Mouse (Mus musculus): ENCODE data around the gene Gm826.

DNA sequence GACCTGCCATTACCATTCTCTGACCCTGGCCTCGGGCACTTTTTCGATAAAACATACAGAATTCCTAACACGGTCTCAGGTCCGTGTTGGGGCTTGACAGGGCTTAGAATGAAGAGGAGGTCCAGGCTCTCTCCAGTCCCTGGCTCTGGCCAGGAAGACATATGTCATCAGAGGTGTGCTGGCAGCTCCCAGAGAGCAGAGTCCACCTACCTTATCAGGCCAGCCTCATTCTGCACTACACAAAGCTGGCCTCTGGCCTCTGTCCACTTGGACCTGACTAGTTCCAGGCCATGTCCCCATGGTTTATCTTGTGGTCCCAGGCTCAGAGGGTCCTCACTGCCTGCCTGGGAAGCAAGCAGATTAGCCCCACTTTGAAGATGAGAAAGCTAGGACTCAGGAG, 15.6 kb upstream of the Gm826 start:
- TF ChIP-seq CTCF (IDR thresholded peaks at IDR 0.05; ENCODE audit: low read depth, low read length), result no peak
- TF ChIP-seq POLR2A (IDR thresholded peaks at IDR 0.05; ENCODE audit: insufficient read depth, low read length), result no peak
